Mouse (Mus musculus) G1E-ER4 (cell line): ENCODE measurements around the gene Arhgef38. TPM values are rescaled to one million over a fixed set of nuclear protein-coding genes. Genes with fewer than 3 reads are reported as not detected.

Experiments used
- GATA1 ChIP-seq: IDR thresholded peaks from one replicate; pipeline ENCODE4 v1.8.0; 2012; ENCODE audit warnings: low read length, inconsistent platforms
- polyA plus RNA-seq: library from polyadenylated mRNA; stranded (reverse); fragments of >175 nt; gene quantifications from 2 replicates; pipeline ENCODE4 v1.2.3, GENCODE M21; 2012

Gene Arhgef38
- not detected in 2 replicates for polyA plus RNA-seq

GRCm38 (mm10) chr3:133234821-133235295 is at the start of gene Arhgef38:
Gene Arhgef38, minus strand, starts transcription at chr3:133234949.
- TF ChIP-seq GATA1 = no peak

GRCm38 (mm10) chr3:133271887-133272286 is 37.1 kb upstream of the Arhgef38 start:
- no peak for TF ChIP-seq GATA1

- no peak for TF ChIP-seq GATA1
Observed at GRCm38 (mm10) chr3:133258860-133259259, 24.1 kb upstream of the Arhgef38 start.

DNA sequence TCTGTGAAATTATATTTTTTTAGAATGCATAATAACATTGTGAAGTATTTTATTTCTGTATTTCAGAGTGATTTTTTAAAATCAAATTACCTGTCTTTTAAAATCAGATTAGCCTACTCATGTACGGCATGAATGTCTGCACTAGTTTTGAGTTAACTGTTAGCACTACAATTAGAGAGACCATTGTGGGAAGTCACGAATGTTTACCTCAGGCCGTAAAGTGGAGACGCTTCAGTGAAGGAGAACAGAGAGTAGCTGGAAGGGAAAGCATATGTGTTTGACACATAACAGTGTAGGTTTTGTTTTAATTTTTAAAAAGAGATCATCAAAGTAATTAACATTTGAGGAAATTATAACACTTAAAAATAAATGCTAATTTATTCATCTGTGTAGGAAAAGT is 21.1 kb upstream of the Arhgef38 start:
- no peak for TF ChIP-seq GATA1

GRCm38 (mm10) chr3:133244027-133244426 is 9.3 kb upstream of the Arhgef38 start:
- TF ChIP-seq GATA1 = no peak

GRCm38 (mm10) chr3:133241916-133242315 is 7.2 kb upstream of the Arhgef38 start:
- no peak for TF ChIP-seq GATA1

DNA sequence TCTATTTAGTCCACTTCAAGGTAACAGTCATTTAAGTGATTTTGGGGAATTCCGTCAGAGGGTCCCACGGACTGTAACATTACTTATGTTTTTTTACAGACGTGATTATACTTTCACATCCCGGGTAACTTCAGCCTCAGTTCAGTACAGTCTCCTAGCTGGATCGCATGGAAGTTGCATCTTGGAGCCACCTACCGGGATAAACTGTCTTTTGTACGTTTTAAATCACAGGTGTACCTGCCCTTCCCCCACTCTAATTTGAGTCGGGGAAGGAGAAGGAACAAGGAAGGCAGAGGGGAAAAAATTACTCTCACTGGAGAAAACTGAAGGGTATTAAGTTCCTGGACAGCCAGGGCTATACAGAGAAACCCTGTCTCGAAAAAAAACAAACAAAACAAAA is 756 bp downstream of the Arhgef38 start:
- no peak for TF ChIP-seq GATA1

- TF ChIP-seq GATA1 = no peak
Observed at GRCm38 (mm10) chr3:133230427-133230826, 4.3 kb downstream of the Arhgef38 start.

- no peak for TF ChIP-seq GATA1
Observed at GRCm38 (mm10) chr3:133229594-133229993, 5.2 kb downstream of the Arhgef38 start.

- no peak for TF ChIP-seq GATA1
Observed at GRCm38 (mm10) chr3:133227258-133228012, 7.3 kb downstream of the Arhgef38 start.

DNA sequence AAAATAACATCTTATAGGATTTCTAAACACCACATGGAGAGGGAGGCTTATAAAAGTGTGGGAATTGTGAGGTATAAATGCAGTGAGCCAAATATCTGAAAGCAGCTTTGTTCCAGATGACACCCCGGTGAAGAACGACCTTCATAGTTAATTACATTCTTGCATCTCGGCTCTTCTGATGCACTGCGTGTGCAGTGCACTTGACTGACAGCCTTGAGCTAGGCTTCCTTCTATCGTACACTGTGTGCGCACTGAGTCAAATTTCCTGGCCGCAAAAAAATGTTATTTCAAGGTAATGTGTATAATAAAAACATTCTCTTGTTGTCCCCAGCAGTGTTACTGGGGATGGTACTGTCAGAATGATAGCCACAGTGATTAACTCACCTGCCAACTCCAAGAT is 16.2 kb downstream of the Arhgef38 start:
- no peak for TF ChIP-seq GATA1

DNA sequence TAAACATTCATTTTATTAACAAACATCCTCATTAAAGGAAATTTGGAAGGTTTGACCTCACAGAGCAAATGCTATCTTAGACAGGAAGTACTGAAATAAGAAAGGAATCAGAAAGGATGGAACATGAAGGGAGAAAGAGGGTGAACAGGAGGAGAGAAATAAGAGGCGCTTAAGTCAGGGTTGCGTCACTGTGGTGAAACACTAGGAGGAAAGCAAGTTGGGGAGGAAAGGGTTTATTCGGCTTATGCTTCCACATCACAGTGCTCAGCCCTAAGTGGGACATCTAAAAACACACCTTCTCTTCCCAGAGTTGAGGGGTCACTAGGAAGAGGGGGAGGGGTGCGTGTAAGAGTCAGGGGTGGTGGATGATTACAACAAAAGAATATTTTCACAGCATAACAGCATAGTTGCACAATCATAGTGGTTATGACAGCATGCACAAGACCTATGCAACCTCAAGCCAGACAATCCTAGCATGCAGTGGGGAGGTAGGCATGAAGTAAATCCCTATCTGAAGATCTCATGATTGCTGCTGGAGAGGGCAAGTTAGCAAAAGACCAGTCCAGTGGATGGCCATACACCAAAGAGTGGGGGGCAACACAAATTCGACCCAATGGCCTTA is 19.4 kb downstream of the Arhgef38 start:
- TF ChIP-seq GATA1 = no peak

GRCm38 (mm10) chr3:133213434-133214114 is 21.2 kb downstream of the Arhgef38 start:
- no peak for TF ChIP-seq GATA1

DNA sequence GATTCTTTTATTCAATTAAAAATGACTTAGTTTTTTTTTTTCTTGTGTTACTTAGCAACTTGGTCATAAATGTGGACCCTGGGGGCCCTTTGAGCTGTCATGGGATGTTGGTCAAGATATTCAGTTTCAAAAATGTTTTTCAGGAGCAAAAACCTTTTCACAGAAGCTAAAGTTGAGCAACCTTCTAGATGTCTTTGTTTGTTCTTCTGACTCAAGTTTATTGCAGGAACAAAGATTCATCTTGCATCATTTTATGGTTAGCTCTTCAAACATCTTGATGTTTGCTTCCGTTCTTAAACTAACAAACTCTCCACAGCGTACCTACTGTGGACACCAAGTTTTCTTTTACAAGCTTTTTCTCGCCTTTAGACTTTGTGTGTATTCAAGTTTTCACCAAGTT is 23.4 kb downstream of the Arhgef38 start:
- no peak for TF ChIP-seq GATA1

DNA sequence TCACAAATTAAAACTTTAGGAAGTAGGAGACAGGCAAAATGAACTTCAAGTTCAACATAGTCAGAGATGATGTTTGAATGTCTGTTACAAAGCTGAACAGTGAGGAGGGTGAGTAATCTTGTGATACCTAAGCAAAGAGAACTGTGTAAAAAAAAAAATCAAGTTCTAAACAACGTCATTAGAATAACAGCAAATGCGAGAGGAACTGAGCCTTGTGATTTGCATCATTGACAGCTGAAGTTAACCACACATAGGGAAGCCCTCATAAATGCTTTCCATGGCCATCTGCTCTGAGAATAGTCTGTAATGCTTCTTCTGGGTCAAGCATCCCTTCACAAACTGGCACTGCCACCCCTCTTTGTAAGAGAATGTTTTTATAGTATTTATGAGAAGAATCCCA is 31.0 kb downstream of the Arhgef38 start:
- TF ChIP-seq GATA1 = no peak

GRCm38 (mm10) chr3:133202171-133202570 is 32.6 kb downstream of the Arhgef38 start:
- TF ChIP-seq GATA1 = no peak
